Mouse (Mus musculus) testis, adult 2 months (tissue): ENCODE results near the gene Ribc2.

Source experiments
- CTCF ChIP-seq: fragments of 200-500 bp; IDR thresholded peaks from 2 replicates; pipeline ENCODE4 v1.5.1; 2012; ENCODE audit warnings: low read depth, mild to moderate bottlenecking, inconsistent platforms, low read length, moderate library complexity; ENCODE audit not compliant: control insufficient read depth, insufficient read depth, insufficient replicate concordance
- POLR2A ChIP-seq: fragments of 200-500 bp; IDR thresholded peaks from 2 replicates; pipeline ENCODE4 v1.6.1; 2012; ENCODE audit warnings: low read depth, mild to moderate bottlenecking, inconsistent platforms, low read length, moderate library complexity; ENCODE audit not compliant: control insufficient read depth

DNA sequence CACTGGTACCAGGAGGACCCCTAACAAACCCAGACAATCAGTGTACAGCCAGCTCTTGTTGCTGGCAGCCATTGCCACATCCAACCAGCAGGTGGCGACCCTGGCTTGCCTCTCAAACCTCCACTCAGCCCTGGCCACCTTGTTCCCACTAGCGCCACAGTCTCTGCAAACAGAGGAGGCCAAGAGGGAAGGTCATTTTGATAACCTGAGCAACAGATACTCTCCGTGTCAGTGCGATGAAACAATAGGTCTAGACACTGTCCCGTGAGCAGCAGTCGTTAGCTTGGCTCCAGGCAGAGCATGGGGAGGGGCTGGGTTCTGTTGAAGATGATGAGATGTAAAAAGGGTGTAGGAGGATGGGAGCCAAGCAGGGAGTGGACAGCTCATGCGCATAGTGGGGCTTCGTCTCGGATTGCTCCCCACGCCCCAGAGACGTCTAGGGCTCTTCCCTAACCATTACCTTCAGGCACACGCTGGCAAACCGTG is 19.6 kb downstream of the Ribc2 start:
- peak; percentile 97 for TF ChIP-seq CTCF
- TF ChIP-seq POLR2A, result no peak
